Mouse (Mus musculus) small intestine, adult 2 months (tissue): Measurements from ENCODE around the gene Tyw1.

Source experiments
- CTCF ChIP-seq: fragments of 200-500 bp; IDR thresholded peaks from 2 replicates; pipeline ENCODE4 v1.5.1; 2012; ENCODE audit warnings: low read depth, mild to moderate bottlenecking, control low read depth, inconsistent platforms, low read length, moderate library complexity, mixed read lengths; ENCODE audit not compliant: insufficient replicate concordance, insufficient read length; ENCODE audit errors: extremely low read depth
- POLR2A ChIP-seq: fragments of 200-500 bp; IDR thresholded peaks from 2 replicates; pipeline ENCODE4 v1.6.1; 2012; ENCODE audit warnings: low read depth, mild to moderate bottlenecking, control low read depth, inconsistent platforms, low read length, moderate library complexity

DNA sequence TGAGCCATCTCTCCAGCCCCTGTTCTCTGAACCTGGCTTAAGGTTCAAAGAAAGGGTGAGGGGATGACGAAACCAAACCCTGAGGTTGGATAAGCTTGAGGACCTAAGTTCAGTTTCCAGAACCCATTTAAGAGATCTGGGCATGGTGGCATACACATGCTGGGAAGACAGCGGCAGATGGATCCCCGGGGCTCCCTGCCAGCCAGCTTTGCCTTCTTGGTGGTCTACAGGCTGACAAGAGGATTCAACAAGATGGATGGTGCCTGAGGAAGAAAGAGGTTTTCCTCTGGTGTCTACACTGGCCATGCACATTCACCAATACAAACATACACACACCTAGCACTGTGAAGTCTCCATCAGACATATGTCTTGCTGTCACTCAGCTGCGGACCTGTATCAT lies 37.6 kb downstream of the Tyw1 start:
- TF ChIP-seq CTCF (no peak), POLR2A (no peak)
